Mouse (Mus musculus) cerebellum, postnatal 4 days (tissue): ENCODE results near the gene Lilr4b.
"Not testable (repeated sequence)": the region's sequence is repeated elsewhere in the genome, so short reads cannot be mapped to it uniquely, and the experiment has no call there.

Experiments used
- DNase-seq, 2 experiments: peaks; one replicate each; pipeline ENCODE4 v3.0.0; 2022; ENCODE audit warnings: low spot score in 2 of 2, mixed read lengths in 1 of 2

The Lilr4b gene

GRCm38 (mm10) chr10:51480397-51480796 lies at the start of gene Lilr4b, which contains the start of gene Gm49339:
TSS of gene Lilr4b (plus strand) at chr10:51480632.
TSS of gene Gm49339 (plus strand) at chr10:51480612.
- DNase-seq: not testable (repeated sequence)

- DNase-seq: no peak
These were observed 47.5 kb upstream of the Lilr4b start for GRCm38 (mm10) chr10:51432940-51433339.

GRCm38 (mm10) chr10:51435684-51436083 lies 44.7 kb upstream of the Lilr4b start:
- DNase-seq: no peak

DNA sequence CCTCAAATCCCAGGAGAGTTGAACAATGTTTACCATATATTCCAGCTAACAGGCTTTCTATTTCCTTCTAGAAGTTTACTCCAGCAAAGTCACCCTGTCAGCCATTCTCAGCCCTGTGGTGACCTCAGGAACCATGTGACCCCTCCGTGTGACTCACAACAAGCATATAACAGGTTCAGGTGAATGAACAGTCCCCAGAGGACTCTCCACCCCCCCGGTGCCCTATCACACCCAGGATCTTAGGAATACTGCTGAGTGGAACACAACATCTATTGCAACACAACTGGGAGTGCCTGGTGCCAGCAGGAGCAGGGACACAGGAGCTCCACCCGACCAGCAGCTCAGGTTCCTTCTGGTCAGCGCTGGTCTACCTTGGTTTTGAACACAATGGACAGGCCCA lies 28.8 kb upstream of the Lilr4b start:
- no peak for DNase-seq

DNA sequence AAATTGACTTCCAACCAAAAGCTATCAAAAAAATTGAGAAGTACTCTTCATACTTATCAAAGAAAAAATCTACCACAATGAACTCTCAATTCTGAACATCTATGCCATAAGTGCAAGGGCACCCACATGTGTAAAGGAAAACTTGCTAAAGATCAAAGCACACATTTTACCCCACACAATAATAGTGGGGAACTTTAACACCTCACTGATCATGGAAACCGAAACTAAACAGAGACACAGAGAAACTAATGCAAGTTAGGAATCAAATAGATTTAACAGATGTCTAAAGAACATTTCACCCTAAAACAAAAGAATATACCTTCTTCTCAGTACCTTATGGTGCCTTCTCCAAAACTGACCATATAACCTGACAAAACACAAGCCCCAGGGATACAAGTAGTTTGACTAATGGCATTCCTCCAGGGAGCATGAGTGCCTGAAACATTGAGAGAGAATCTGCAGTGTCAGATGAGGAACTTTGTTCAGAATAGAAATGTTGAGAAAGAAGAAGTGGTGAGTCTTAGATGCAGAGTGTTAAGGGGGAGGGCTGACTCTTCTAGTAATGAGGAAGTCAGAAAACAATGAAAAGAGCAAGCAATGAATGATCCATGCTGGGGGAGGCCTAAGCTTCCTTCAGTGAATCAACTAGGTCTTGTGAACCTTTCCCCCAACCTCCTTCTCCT lies 26.7 kb upstream of the Lilr4b start:
- no peak for DNase-seq

DNA sequence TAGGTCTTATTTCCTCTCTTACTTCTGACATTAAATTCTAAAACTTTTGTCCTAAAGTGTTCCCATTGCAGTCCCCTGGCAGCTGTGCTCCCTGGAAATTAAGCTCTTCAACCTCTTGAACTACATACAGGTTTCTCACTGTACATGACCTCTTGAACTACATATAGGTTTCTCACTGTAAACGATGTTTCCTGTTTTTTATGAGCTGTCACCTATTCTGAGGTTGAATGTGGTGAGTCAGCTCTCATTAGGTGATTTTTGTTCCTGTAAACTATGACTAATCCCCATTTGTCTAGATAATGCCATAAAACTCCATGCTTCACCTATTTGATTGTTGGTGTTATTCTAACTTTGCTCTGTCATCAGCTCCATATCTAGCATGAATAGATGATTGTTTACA lies 26.1 kb upstream of the Lilr4b start:
- no peak for DNase-seq

DNA sequence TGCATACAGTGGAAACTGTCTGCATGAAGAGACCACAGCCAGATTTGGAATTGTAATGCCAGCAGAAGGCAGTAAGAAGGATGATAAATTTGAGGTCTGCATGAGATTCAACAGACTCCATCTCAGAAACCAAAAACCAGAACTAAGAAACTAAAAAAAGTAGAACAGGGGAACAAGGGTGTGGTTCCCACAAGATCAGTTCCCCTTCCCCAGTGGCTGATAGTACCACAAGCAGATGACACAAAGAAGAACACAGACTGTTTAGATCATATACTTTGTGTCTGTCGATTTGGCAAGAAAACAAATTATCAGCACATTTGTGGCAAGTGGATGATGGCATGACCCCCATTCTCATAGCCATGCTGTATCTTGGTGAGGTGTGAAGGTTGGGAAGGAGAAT lies 24.7 kb upstream of the Lilr4b start:
- DNase-seq: no peak

- DNase-seq: no peak
These were observed 24.1 kb upstream of the Lilr4b start for GRCm38 (mm10) chr10:51456369-51456768.

DNA sequence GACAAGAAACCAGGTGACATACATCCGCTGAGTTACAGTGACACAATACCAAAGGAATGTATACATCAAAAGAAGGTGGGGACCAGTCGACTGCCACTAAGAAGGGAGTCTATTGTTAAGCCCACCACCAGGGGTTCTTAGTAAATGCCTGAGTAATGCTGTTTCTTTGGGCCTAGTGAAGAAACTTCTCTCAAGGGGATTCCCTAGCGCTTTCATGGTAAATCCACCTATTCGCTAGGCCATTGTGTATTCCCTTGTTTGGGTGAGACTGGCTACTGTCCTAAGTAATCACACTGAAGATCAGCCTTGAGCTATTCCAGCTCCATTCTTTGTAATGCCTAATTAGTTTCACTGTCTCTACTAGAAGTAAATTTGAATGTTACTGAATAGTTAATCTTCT lies 16.6 kb upstream of the Lilr4b start:
- DNase-seq: not testable (repeated sequence)

DNA sequence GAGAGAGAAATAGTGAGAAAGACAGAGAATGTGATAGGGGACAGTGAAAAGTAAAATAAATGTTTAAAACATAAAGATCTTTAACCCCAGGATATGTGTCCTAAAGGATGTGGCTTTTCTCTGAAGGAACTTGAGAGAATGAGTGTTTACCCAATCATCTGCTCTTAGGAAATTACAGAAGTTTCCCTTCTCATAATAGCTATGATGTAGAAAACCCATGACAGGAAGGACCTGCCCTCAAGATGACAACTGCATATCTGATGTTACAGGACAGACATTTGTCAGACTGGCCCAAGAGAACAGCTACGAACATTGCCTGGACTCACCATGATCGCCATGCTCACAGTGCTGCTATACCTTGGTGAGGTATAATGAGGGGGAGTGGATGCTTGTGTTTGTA lies 10.3 kb downstream of the Lilr4b start, which contains the start of gene Lilrb4a:
Gene Lilrb4a (plus strand): TSS at position 266 of the 400 bp plus-strand sequence.
- DNase-seq: not testable (repeated sequence)

- DNase-seq: no peak
These were observed 39.6 kb downstream of the Lilr4b start for GRCm38 (mm10) chr10:51520021-51520420.

GRCm38 (mm10) chr10:51521453-51521852 lies 41.0 kb downstream of the Lilr4b start:
- no peak for DNase-seq

GRCm38 (mm10) chr10:51526090-51526489 lies 45.7 kb downstream of the Lilr4b start:
- DNase-seq: no peak

- DNase-seq: no peak
These were observed 46.2 kb downstream of the Lilr4b start for GRCm38 (mm10) chr10:51526633-51527032.

GRCm38 (mm10) chr10:51528840-51529434 lies 48.5 kb downstream of the Lilr4b start:
- no peak for DNase-seq

- no peak for DNase-seq
These were observed 49.1 kb downstream of the Lilr4b start for GRCm38 (mm10) chr10:51529497-51529896.

DNA sequence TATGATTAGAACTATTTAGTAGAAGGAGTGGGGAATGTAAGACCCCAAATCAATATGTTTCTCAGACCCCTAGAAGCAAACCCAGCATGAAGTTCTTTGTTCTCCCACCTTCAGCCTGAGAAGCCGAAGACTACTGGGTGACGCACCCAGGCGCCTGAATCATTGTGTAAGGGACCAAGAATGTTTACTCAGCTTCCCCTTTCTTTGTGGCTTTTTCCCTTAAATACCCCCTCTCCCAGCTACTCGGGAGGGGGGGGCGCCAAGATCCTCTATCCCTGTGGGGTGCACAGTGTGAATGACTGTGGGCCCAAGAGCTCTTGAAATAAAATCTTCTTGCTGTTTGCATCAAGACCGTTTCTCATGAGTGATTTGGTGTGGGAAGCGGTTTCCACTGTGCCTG lies 50.4 kb downstream of the Lilr4b start:
- no peak for DNase-seq
